Mouse (Mus musculus): ENCODE data around the gene Hist1h2bb.

- no peak for TF ChIP-seq MYOG (IDR thresholded peaks at IDR 0.05; ENCODE audit: control insufficient read depth, extremely low read depth, insufficient read length)
- no peak for TF ChIP-seq CTCF (IDR thresholded peaks at IDR 0.05; ENCODE audit: control insufficient read depth, insufficient read depth, insufficient read length)
- no peak for TF ChIP-seq MYOD1 (IDR thresholded peaks at IDR 0.05; ENCODE audit: control insufficient read depth, insufficient read length, low read depth)
- no peak for TF ChIP-seq MAX (IDR thresholded peaks at IDR 0.05)
Measured at GRCm38 (mm10) chr13:23728472-23729191, 17.9 kb upstream of the Hist1h2bb start.
